Mouse (Mus musculus): Measurements from ENCODE around the gene Cd209a. TPM values are rescaled to one million over a fixed set of nuclear protein-coding genes. Genes with fewer than 3 reads are reported as not detected.
"Not testable (repeated sequence)": the region's sequence is repeated elsewhere in the genome, so short reads cannot be mapped to it uniquely, and the experiment has no call there.

Gene Cd209a
- polyA plus RNA-seq (2014; fragmentation: Nextera tagmentation; extraction: Ambion mirVana): not detected in 2 replicates

DNA sequence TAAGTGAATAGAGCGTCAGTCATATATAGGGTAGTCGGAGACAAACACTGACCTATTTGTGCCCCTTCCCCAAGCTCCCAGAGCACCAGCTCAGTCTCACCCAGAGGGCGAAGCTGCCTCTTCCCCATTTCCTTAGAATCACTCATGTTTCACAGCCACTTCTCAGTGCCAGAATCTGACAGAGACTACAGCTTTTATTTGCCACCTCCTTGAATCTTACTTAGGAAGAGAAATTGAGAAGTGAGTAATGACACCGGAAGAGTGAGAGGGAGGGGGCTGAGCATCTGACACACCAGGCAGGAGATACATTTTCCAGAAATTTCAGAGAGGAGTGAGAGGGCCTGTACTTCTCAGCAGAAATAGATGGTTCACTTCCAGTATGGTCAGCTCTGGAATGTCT is at the start of gene Cd209a:
Gene Cd209a, minus strand, starts transcription at position 224 of the 400 bp plus-strand sequence.
- no peak for DNase-seq (ENCODE audit: low spot score, missing footprints)
- 93% methylated on average over 4 of the region's 4 CpGs for WGBS
- Histone ChIP-seq H3K4me2 (no peak within 1 kb of the TSS), H3K27ac (ENCODE audit: low read depth, low read length) (no peak within 1 kb of the TSS), H3K9ac (ENCODE audit: low read length) (no peak within 1 kb of the TSS), H3K4me3 (ENCODE audit: low read depth, low read length) (no peak within 1 kb of the TSS), H3K36me3 (ENCODE audit: control insufficient read depth, insufficient read depth, low read length) (no peaks in the 10 kb centered on the region), H3K27me3 (ENCODE audit: control insufficient read depth, insufficient read depth, low read length) (no peaks in the 10 kb centered on the region), H3K9me3 (ENCODE audit: control insufficient read depth, low read length) (peaks cover 5% of the 10 kb centered on the region; the same call in 1 of the 2 replicates), H3K4me1 (ENCODE audit: control insufficient read depth, insufficient read depth, low read length) (no peaks in the 10 kb centered on the region)
- no peak for ATAC-seq (ENCODE audit: low FRiP score)

DNA sequence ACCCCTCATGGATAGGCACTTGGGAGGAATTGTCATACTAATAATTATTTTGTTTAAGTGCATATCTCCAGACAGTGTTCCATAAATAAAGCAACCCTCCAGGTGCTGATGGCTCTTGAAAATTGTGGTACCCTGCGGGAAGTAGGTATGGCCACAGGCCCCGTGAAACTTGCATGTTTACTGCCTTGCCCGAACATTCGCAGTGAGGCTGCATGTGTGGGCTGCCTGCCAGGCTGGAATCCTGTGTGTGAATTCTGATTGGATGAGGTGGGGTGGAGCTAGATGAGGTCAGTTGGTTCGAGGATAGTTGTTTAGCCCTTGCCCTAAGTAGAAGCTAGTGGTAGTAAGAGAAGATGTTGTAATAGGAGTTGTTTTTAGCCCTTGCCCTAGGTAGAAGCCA is 19.9 kb upstream of the Cd209a start:
- H3K9ac ChIP-seq (ENCODE audit: low read length); H3K4me2 ChIP-seq; H3K9me3 ChIP-seq (ENCODE audit: control insufficient read depth, low read length); H3K36me3 ChIP-seq (ENCODE audit: control insufficient read depth, insufficient read depth, low read length); H3K4me3 ChIP-seq (ENCODE audit: low read depth, low read length); H3K27me3 ChIP-seq (ENCODE audit: control insufficient read depth, insufficient read depth, low read length); H3K4me1 ChIP-seq (ENCODE audit: control insufficient read depth, insufficient read depth, low read length); ATAC-seq (ENCODE audit: low FRiP score); H3K27ac ChIP-seq (ENCODE audit: low read depth, low read length); DNase-seq (ENCODE audit: low spot score, missing footprints): not testable (repeated sequence)
- WGBS: 84% methylated on average over 5 of the region's 5 CpGs

DNA sequence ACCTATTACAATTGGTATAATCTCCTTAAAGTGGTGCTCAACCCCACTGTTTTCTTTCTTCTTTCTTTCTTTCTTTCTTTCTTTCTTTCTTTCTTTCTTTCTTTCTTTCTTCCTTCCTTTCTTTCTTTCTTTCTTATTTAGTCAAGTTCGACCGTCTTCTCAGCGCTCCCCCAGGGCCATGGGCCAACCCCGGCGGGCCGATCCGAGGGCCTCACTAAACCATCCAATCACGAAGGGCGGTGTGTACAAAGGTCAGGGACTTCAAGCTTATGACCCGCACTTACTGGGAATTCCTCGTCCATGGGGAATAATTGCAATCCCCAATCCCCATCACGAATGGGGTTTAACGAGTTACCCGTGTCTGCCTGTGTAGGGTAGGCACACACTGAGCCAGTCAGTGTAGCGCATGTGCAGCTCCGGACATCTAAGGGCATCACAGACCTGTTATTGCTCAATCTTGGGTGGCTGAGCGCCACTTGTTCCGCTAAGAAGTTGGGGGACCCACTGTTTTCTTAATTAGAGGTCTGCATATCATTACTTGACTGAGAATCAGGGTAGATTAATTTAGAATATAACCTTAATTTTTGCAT is 5.6 kb upstream of the Cd209a start:
- WGBS: 66% methylated on average over 18 of the region's 18 CpGs
- peak; percentile 98 for ATAC-seq (ENCODE audit: low FRiP score)
- H3K4me2 ChIP-seq: no peak overlapping the region
- H3K4me3 ChIP-seq (ENCODE audit: low read depth, low read length): no peak overlapping the region
- no peaks in the 10 kb centered on the region for H3K4me1 ChIP-seq (ENCODE audit: control insufficient read depth, insufficient read depth, low read length)
- peaks cover 3% of the 10 kb centered on the region; the same call in 1 of the 2 replicates for H3K9me3 ChIP-seq (ENCODE audit: control insufficient read depth, low read length)
- H3K27ac ChIP-seq (ENCODE audit: low read depth, low read length): no peak overlapping the region
- no peaks in the 10 kb centered on the region for H3K36me3 ChIP-seq (ENCODE audit: control insufficient read depth, insufficient read depth, low read length)
- no peaks in the 10 kb centered on the region for H3K27me3 ChIP-seq (ENCODE audit: control insufficient read depth, insufficient read depth, low read length)
- DNase-seq (ENCODE audit: low spot score, missing footprints): peak; percentile 100
- H3K9ac ChIP-seq (ENCODE audit: low read length): no peak overlapping the region

DNA sequence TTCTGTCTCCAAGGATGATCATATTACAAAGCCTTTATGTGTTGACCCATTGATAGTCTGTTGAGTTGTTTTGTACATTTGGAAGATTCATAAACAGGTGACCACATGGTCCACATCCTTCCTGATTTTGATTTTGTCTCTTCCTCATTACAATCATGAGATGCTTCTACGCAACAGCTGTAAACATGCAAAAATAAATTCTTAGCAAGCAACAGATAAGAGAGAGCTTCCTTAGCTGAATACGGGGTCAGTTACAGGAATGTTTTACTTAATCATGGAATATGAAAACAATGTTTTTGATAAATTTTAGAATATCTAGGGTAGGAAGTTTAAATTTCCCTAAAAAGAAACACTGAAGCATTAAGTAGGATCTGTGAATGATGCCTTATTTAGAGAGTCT is 11.8 kb downstream of the Cd209a start:
- no peak for ATAC-seq (ENCODE audit: low FRiP score)

DNA sequence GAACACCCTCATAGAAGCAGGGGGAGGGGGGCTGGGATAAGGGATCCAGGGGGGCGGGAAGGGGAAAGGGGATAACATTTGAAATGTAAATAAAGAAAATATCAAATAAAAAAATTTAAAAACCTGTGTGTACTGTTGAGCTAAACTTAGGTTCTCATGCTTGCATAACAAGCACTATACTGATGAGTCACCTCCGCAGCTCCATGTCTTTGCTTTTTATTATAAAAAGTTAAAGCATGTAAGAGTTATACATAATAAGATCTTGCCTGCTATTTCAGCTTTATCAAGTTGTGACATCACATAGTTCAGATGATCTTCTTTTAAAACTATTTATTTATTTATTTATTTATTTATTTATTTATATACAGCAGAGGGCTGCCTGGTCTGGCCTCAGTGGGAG is 13.2 kb downstream of the Cd209a start:
- no peak for DNase-seq (ENCODE audit: low spot score, missing footprints)
- Histone ChIP-seq H3K4me2 (no peak overlapping the region), H3K27me3 (ENCODE audit: control insufficient read depth, insufficient read depth, low read length) (no peaks in the 10 kb centered on the region), H3K9me3 (ENCODE audit: control insufficient read depth, low read length) (no peaks in the 10 kb centered on the region), H3K4me3 (ENCODE audit: low read depth, low read length) (no peak overlapping the region), H3K36me3 (ENCODE audit: control insufficient read depth, insufficient read depth, low read length) (no peaks in the 10 kb centered on the region), H3K27ac (ENCODE audit: low read depth, low read length) (no peak overlapping the region), H3K4me1 (ENCODE audit: control insufficient read depth, insufficient read depth, low read length) (no peaks in the 10 kb centered on the region), H3K9ac (ENCODE audit: low read length) (no peak overlapping the region)
- no peak for ATAC-seq (ENCODE audit: low FRiP score)
- WGBS: 92% methylated on average over 2 of the region's 2 CpGs

More for the DNA sequence above, 11.8 kb downstream of the Cd209a start:
- H3K27ac ChIP-seq (ENCODE audit: low read depth, low read length): no peak overlapping the region
- no peak overlapping the region for H3K9ac ChIP-seq (ENCODE audit: low read length)
- H3K36me3 ChIP-seq (ENCODE audit: control insufficient read depth, insufficient read depth, low read length): no peaks in the 10 kb centered on the region
- no peaks in the 10 kb centered on the region for H3K4me1 ChIP-seq (ENCODE audit: control insufficient read depth, insufficient read depth, low read length)
- WGBS: 89% methylated on average over 2 of the region's 2 CpGs
- no peak overlapping the region for H3K4me3 ChIP-seq (ENCODE audit: low read depth, low read length)
- no peak overlapping the region for H3K4me2 ChIP-seq
- no peaks in the 10 kb centered on the region for H3K9me3 ChIP-seq (ENCODE audit: control insufficient read depth, low read length)
- no peak for DNase-seq (ENCODE audit: low spot score, missing footprints)
- H3K27me3 ChIP-seq (ENCODE audit: control insufficient read depth, insufficient read depth, low read length): no peaks in the 10 kb centered on the region

DNA sequence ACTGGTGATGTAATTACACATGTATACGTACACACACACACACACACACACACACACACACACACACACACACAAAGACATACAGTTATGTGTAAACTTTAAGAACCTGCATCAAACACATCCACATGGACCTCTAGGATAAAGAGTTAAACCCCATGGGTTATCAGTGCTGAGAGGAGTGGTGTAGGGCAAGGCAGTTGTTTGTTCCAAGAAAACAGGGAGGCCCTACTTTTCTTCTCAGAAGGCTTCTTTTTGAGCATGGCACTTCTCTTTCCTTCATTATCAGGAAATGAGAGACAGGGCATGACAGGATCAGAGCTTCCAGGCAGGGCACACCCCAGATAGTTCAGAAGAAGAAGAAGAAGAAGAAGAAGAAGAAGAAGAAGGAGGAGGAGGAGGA is 14.7 kb downstream of the Cd209a start:
- Histone ChIP-seq H3K27me3 (ENCODE audit: control insufficient read depth, insufficient read depth, low read length) (no peaks in the 10 kb centered on the region), H3K9ac (ENCODE audit: low read length) (no peak overlapping the region), H3K4me1 (ENCODE audit: control insufficient read depth, insufficient read depth, low read length) (no peaks in the 10 kb centered on the region), H3K9me3 (ENCODE audit: control insufficient read depth, low read length) (no peaks in the 10 kb centered on the region), H3K27ac (ENCODE audit: low read depth, low read length) (no peak overlapping the region), H3K36me3 (ENCODE audit: control insufficient read depth, insufficient read depth, low read length) (no peaks in the 10 kb centered on the region), H3K4me2 (no peak overlapping the region), H3K4me3 (ENCODE audit: low read depth, low read length) (no peak overlapping the region)
- DNase-seq (ENCODE audit: low spot score, missing footprints) (no peak), ATAC-seq (ENCODE audit: low FRiP score) (no peak)
- 64% methylated on average over 1 of the region's 1 CpGs for WGBS

DNA sequence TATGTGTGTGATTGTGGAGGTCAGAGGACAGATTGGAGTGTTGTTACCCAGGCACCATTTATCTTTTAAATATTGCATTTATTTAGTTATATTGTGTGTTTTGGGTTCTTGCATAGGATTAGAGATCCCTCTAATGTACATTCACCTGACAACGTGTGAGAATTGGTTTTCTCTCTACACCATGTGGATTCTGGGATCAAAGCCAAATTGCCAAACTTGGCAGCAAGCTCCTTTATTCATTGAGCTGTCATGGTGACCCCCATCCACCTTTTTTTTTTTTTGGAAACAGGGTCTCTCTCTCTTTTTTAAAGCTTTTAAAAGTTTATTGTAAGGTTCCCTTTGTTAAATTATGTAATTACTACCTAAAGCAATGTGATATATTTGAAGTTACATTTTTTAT is 27.7 kb downstream of the Cd209a start:
- no peaks in the 10 kb centered on the region for H3K27me3 ChIP-seq (ENCODE audit: control insufficient read depth, insufficient read depth, low read length)
- H3K27ac ChIP-seq (ENCODE audit: low read depth, low read length): no peak overlapping the region
- H3K4me3 ChIP-seq (ENCODE audit: low read depth, low read length): no peak overlapping the region
- no peak for DNase-seq (ENCODE audit: low spot score, missing footprints)
- H3K4me2 ChIP-seq: no peak overlapping the region
- no peak overlapping the region for H3K9ac ChIP-seq (ENCODE audit: low read length)
- H3K36me3 ChIP-seq (ENCODE audit: control insufficient read depth, insufficient read depth, low read length): no peaks in the 10 kb centered on the region
- H3K4me1 ChIP-seq (ENCODE audit: control insufficient read depth, insufficient read depth, low read length): no peaks in the 10 kb centered on the region
- ATAC-seq (ENCODE audit: low FRiP score): no peak
- 68% methylated on average over 1 of the region's 1 CpGs for WGBS
- no peaks in the 10 kb centered on the region for H3K9me3 ChIP-seq (ENCODE audit: control insufficient read depth, low read length)

DNA sequence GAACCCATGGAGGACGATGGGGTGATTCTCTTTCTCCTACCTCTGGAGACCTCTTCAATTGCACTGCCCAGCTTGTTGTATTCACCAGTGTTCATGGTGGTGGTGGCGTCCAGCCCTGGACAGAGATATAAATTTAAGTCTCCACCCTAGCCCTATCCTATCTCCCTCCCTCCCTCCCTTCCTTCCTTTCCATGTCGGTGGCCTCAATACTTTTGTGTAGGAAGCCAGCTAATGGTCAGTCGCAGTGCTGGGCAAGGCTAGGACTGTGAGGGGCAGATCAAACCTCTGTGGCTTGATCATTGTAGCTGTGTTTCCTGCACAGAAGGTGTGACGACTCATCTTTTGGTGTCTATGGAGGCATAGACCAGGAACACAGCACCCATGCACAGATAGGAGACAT is 28.2 kb downstream of the Cd209a start, which contains the start of gene Clec4g:
Gene Clec4g, minus strand, starts transcription at position 101 of the 400 bp plus-strand sequence.
- WGBS: 78% methylated on average over 5 of the region's 5 CpGs
- Histone ChIP-seq H3K9me3 (ENCODE audit: control insufficient read depth, low read length) (no peaks in the 10 kb centered on the region), H3K4me3 (ENCODE audit: low read depth, low read length) (no peak within 1 kb of the TSS), H3K27ac (ENCODE audit: low read depth, low read length) (no peak within 1 kb of the TSS), H3K36me3 (ENCODE audit: control insufficient read depth, insufficient read depth, low read length) (no peaks in the 10 kb centered on the region), H3K9ac (ENCODE audit: low read length) (no peak within 1 kb of the TSS), H3K4me2 (no peak within 1 kb of the TSS), H3K4me1 (ENCODE audit: control insufficient read depth, insufficient read depth, low read length) (no peaks in the 10 kb centered on the region), H3K27me3 (ENCODE audit: control insufficient read depth, insufficient read depth, low read length) (no peaks in the 10 kb centered on the region)
- DNase-seq (ENCODE audit: low spot score, missing footprints) (no peak), ATAC-seq (ENCODE audit: low FRiP score) (no peak)

DNA sequence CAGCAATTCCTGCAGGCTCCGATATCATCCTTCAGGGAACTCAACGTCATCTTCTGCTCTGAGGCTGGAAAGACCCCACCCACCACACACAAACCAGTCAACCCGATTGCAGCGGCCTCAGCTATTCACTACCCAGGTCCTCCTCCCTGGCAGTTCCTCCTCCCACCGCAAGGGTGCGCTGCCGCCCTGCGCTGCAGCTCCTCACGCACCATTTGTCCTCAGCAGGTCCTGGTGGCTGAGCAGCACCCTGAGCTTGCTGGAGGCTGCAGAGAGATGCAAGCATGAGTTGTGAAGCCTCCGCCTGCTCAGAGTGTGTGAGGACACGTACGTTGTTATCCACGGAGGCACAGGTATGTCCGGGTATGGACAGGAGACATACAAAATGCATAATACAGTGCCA is 30.2 kb downstream of the Cd209a start:
- peak; percentile 91 for DNase-seq (ENCODE audit: low spot score, missing footprints)
- H3K9me3 ChIP-seq (ENCODE audit: control insufficient read depth, low read length): no peaks in the 10 kb centered on the region
- no peaks in the 10 kb centered on the region for H3K27me3 ChIP-seq (ENCODE audit: control insufficient read depth, insufficient read depth, low read length)
- H3K4me1 ChIP-seq (ENCODE audit: control insufficient read depth, insufficient read depth, low read length): no peaks in the 10 kb centered on the region
- no peak overlapping the region for H3K9ac ChIP-seq (ENCODE audit: low read length)
- 19% methylated on average over 14 of the region's 14 CpGs for WGBS
- no peak overlapping the region for H3K27ac ChIP-seq (ENCODE audit: low read depth, low read length)
- H3K36me3 ChIP-seq (ENCODE audit: control insufficient read depth, insufficient read depth, low read length): no peaks in the 10 kb centered on the region
- no peak overlapping the region for H3K4me3 ChIP-seq (ENCODE audit: low read depth, low read length)
- H3K4me2 ChIP-seq: no peak overlapping the region
- peak; percentile 73 for ATAC-seq (ENCODE audit: low FRiP score)
